Mouse (Mus musculus) megakaryocyte, embryonic 14.5 days (primary cell): ENCODE measurements around the gene Mon1a. TPM values are rescaled to one million over a fixed set of nuclear protein-coding genes. Genes with fewer than 3 reads are reported as not detected.

ENCODE experiments used
- H3K27me3 ChIP-seq: replicated peaks from 2 replicates; pipeline ENCODE3; 2012; ENCODE audit warnings: inconsistent platforms
- H3K36me3 ChIP-seq: replicated peaks from 2 replicates; pipeline ENCODE3; 2012; ENCODE audit warnings: low read length, inconsistent platforms, mixed read lengths
- H3K4me1 ChIP-seq: 2 replicates; pipeline ENCODE4 v1.6.1; 2012; ENCODE audit warnings: inconsistent platforms
- H3K4me3 ChIP-seq: replicated peaks from 2 replicates; pipeline ENCODE3; 2012; ENCODE audit warnings: moderate library complexity, mild to moderate bottlenecking, inconsistent platforms
- H3K9me3 ChIP-seq: 2 replicates; pipeline ENCODE4 v1.6.1; 2012; ENCODE audit warnings: inconsistent platforms
- FLI1 ChIP-seq: IDR thresholded peaks from 2 replicates; pipeline ENCODE4 v1.6.1; 2012; ENCODE audit warnings: low read length, inconsistent platforms, mixed read lengths
- GATA1 ChIP-seq: IDR thresholded peaks from 3 replicates; pipeline ENCODE4 v1.6.1; 2012; ENCODE audit warnings: mixed read lengths, low read length, inconsistent platforms, borderline replicate concordance
- polyA plus RNA-seq: library from polyadenylated mRNA; stranded (reverse); fragments of >175 nt; gene quantifications from 2 replicates; pipeline ENCODE4 v1.2.3, GENCODE M21; 2012; ENCODE audit warnings: low replicate concordance; ENCODE audit not compliant: insufficient read depth

Mon1a gene
- polyA plus RNA-seq, 1 experiment, result 19.6 TPM

DNA sequence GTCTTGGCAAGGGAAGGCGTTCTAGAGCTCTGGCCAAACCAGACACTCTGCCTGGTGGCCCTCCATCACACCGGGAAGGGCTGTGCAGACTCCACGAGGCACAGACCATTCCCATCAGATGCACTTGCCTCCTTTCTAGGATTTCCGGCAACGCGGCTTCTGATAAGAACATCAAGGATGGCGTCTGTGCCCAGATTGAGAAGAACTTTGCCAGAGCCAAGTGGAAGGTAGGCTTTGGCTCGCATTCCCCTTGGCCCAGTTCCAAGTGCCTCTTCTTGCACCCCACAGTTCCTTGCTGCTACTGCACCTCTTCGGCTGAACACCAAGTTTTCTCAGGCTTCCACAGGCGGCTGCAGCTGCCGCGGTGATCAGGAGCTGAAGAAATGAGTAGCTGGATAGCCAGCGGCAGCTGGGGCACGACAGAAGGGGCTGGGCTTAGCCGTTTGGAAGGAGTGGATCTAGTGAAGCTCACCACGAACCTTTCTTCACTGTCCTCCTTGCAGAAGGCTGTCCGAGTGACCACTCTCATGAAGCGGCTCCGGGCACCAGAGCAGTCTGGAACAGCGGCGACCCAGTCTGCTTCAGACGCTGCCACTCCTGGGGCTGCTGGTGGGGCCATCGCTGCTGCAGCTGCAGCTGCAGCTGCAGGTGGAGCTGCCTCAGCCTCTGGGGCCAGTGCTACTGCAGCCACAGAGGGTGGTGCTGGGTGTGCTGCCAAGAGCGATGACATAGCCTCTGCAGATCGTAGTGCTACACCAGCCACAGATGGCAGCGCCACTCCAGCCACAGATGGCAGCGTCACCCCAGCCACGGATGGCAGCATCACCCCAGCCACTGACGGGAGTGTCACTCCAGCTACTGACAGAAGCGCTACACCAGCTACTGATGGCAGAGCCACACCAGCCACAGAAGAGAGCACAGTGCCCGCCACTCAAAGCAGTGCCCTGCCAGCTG is 59.6 kb downstream of the Mon1a start:
- no peaks in the 10 kb centered on the region for H3K9me3 ChIP-seq
- peak overlapping the region; percentile 29 for H3K4me3 ChIP-seq
- H3K36me3 ChIP-seq, result no peaks in the 10 kb centered on the region
- TF ChIP-seq FLI1 (no peak), GATA1 (no peak)
- peaks cover 41% of the 10 kb centered on the region for H3K4me1 ChIP-seq
- peaks cover 32% of the 10 kb centered on the region for H3K27me3 ChIP-seq

DNA sequence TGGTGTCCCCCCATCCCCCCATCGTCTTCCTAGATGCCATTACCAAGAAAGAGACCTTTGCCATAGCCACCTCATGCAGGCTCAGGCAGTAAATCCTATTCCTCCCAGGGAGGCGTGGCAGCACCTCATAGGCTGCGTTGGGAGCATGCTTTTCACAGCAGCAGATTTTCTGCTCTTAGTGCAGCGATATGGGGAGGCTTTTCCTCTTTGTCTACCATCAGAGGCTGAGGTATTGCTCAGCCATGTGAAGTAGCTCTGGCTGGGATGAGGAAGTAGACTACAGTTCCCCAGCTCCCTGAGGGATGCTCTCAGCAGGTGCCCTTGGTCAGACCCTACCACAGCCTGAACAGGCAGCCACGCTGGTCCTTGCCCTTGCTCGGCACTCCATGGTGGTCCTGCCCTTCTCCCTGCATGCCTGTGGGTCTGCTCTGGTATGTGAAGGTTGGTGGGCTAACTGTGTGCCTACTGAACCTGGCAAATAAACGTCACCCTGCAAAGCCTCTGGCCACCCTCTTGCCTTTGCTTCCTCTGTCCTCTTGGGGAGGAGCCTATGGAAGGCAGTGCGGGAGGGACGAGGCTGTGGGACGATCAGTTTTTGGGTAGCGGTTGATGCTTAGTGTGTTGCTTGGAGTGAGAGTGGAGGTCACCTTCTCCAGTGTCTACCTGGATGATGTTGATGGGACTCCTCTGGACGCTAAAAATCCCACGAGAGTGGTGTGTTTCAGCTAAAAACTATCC is 61.4 kb downstream of the Mon1a start:
- H3K27me3 ChIP-seq, result peaks cover 31% of the 10 kb centered on the region
- no peaks in the 10 kb centered on the region for H3K9me3 ChIP-seq
- TF ChIP-seq GATA1 (no peak), FLI1 (no peak)
- peaks cover 46% of the 10 kb centered on the region for H3K4me1 ChIP-seq
- H3K36me3 ChIP-seq, result peaks cover 7% of the 10 kb centered on the region
- H3K4me3 ChIP-seq, result peak overlapping the region; percentile 5

DNA sequence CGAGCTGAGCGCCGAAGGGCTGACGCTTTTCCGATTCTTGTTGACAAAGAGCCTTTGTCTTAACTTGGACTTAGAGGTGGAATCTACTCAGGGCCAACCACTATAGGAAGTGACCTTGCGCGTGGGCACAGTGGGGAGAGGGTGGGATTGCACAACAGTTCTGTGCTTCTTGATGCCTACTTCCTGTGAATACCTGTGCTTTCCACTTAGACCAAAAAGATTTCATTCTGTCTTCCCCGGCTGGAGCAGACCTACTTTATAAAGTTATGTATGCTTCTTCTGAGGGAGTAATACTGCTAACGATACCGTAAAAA is 61.9 kb downstream of the Mon1a start, which contains the start of gene Traip:
Gene Traip (plus strand): TSS at position 215 of the 314 bp plus-strand sequence.
- peaks cover 46% of the 10 kb centered on the region for H3K4me1 ChIP-seq
- TF ChIP-seq GATA1, result no peak
- no peak for TF ChIP-seq FLI1
- no peaks in the 10 kb centered on the region for H3K9me3 ChIP-seq
- H3K4me3 ChIP-seq, result peak within 1 kb of the TSS; percentile 99
- H3K36me3 ChIP-seq, result peaks cover 7% of the 10 kb centered on the region
- H3K27me3 ChIP-seq, result peaks cover 31% of the 10 kb centered on the region

DNA sequence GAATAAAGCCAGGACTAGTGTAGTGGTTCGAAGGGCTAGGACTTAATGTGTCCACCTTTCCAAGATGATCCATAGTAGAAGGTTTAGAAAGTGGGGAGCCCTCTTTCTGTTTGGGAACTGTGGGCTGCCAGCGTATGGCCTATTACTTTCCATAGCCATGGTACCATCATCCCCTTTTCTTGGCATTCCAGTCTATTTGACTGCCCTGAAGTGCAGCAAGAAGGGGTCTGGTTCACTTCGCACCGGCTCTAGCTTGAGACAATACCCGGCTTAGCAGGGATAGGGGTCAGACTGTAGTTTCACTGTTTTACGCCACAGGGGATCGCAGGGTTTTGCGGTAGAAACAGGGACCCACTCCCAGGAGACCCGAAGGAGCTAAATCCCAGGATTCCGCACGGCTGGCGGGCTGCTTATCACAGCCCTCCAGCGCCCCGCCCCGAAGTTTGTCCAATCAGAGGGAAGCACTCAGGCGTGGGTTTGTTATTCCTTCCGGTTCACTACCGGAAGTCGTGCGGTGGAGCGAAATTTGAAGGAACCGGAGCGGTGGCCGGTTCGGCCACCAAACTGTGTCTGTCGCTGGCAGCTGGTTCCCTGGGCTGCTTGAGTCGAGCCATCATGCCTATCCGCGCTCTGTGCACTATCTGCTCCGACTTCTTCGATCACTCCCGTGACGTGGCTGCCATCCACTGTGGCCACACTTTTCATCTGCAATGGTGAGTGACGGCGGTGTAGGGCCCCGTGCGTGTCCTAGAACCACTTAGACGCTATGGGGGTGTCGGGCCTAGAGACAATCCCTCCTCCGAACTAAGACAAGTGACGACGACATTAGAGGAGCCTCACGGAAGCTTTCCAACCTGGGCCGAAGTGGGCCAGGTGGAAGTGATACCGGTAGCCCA is 62.8 kb downstream of the Mon1a start:
- peaks cover 46% of the 10 kb centered on the region for H3K4me1 ChIP-seq
- no peaks in the 10 kb centered on the region for H3K9me3 ChIP-seq
- peaks cover 13% of the 10 kb centered on the region for H3K36me3 ChIP-seq
- H3K4me3 ChIP-seq, result peak overlapping the region; percentile 99
- H3K27me3 ChIP-seq, result peaks cover 23% of the 10 kb centered on the region
- peak; percentile 73; the same call in 1 of the 3 replicates for TF ChIP-seq GATA1
- TF ChIP-seq FLI1, result peak; percentile 99; the same call in 1 of the 2 replicates

Other genes starting within 250 kb of the Mon1a start
- not detected in 2 replicates for gene Slc38a3, start 218.6 kb upstream of the Mon1a start, polyA plus RNA-seq
- gene Gnat1, start 208.4 kb upstream of the Mon1a start, polyA plus RNA-seq, result not detected in 2 replicates
- not detected in 2 replicates for gene Sema3f, start 177.7 kb upstream of the Mon1a start, polyA plus RNA-seq
- 3.9 and 7.6 TPM in 2 replicates for gene Rbm5, start 117.2 kb upstream of the Mon1a start, polyA plus RNA-seq
- 12.7 and 14.7 TPM in 2 replicates for gene Rbm6, start 14.9 kb upstream of the Mon1a start, polyA plus RNA-seq
- gene Mst1r, start 18.7 kb downstream of the Mon1a start, polyA plus RNA-seq, result 0.23 TPM in 1 of 2 replicates, not detected in the other
- gene Actl11, start 40.3 kb downstream of the Mon1a start, polyA plus RNA-seq, result not detected in 2 replicates
- not detected in 2 replicates for gene Camkv, start 47.5 kb downstream of the Mon1a start, polyA plus RNA-seq
- gene Traip, start 62.0 kb downstream of the Mon1a start, polyA plus RNA-seq, result 1.0 and 1.2 TPM in 2 replicates
- gene Uba7, start 87.4 kb downstream of the Mon1a start, polyA plus RNA-seq, result 78.9 and 91.5 TPM in 2 replicates
- 2.7 TPM in 1 of 2 replicates, not detected in the other for gene Gm20661, start 94.9 kb downstream of the Mon1a start, polyA plus RNA-seq
- gene Inka1, start 97.7 kb downstream of the Mon1a start, polyA plus RNA-seq, result 270 and 880 TPM in 2 replicates
- gene Cdhr4, start 104.3 kb downstream of the Mon1a start, polyA plus RNA-seq, result 9.9 and 23.4 TPM in 2 replicates
- gene Gm20662, start 108.2 kb downstream of the Mon1a start, polyA plus RNA-seq, result 3.2 and 5.8 TPM in 2 replicates
- gene Ip6k1, start 114.3 kb downstream of the Mon1a start, polyA plus RNA-seq, result 26.3 and 26.7 TPM in 2 replicates
- 2.6 and 30.7 TPM in 2 replicates for gene Gmppb, start 161.1 kb downstream of the Mon1a start, polyA plus RNA-seq
- gene Amigo3, start 165.0 kb downstream of the Mon1a start, polyA plus RNA-seq, result 0.65 and 1.0 TPM in 2 replicates
- 0.17 TPM in 1 of 2 replicates, not detected in the other for gene Mst1, start 192.3 kb downstream of the Mon1a start, polyA plus RNA-seq
- 51.9 and 73.7 TPM in 2 replicates for gene Rnf123, start 195.2 kb downstream of the Mon1a start, polyA plus RNA-seq
- 13.0 and 26.5 TPM in 2 replicates for gene Apeh, start 206.5 kb downstream of the Mon1a start, polyA plus RNA-seq